Mouse (Mus musculus) bone marrow, adult 2 months (tissue): ENCODE results near the gene Marf1.

Experiments
- CTCF ChIP-seq: fragments of 200-500 bp; IDR thresholded peaks from 2 replicates; pipeline ENCODE4 v1.5.1; 2011; ENCODE audit warnings: low read length, control low read depth; ENCODE audit not compliant: control insufficient read depth, insufficient read depth
- POLR2A ChIP-seq: fragments of 200-500 bp; IDR thresholded peaks from 2 replicates; pipeline ENCODE4 v1.6.1; 2011; ENCODE audit warnings: low read depth, mild to moderate bottlenecking, control low read depth, low read length, borderline replicate concordance; ENCODE audit not compliant: control insufficient read depth

DNA sequence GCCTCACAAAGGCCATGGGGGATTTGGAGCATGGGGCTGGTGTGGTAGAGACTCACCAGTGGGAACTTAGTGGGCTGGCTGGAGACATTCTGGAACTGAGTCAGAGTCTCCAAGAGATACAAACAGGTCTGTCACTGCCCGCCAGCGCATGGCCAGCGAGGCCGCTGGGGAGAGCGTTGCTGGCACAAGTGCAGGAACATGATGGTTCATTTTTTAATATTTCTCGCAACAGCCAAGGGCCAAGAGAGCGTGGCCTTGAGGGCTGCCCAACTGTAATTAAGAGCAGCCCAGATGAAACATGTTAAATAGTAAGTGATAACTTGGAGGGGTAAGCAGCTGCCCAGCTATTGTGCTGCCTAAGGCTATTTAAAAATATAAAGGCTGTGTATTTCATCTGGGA lies 38.4 kb downstream of the Marf1 start:
- TF ChIP-seq POLR2A (no peak), CTCF (no peak)
